Mouse (Mus musculus) left cerebral cortex, postnatal 10 days (tissue): ENCODE measurements at regions not wholly inside any gene's neighbourhood (a gene's known extent, or its start where the extent isn't known, plus 50 kb on each side); places are given as distances from the start of the nearest gene placed in this dataset.

Experiments used
- DNase-seq, 2 experiments: peaks; one replicate each; pipeline ENCODE4 v3.0.0; 2021 to 2022; ENCODE audit warnings: low spot score in 2 of 2, mixed read lengths in 1 of 2; ENCODE audit errors: extremely low spot score in 1 of 2
- intact Hi-C: fragments of 180-260 bp; cut with DNase I; formaldehyde crosslinking; loops from one replicate; pipeline ENCODE4 v1.15.1; 2025

- DNase-seq = no peak
- intact Hi-C loops = no loop called here
Observed at GRCm38 (mm10) chr17:77200256-77200655, 999.8 kb upstream of the Crim1 start.

GRCm38 (mm10) chr17:77200671-77201070 is 999.4 kb upstream of the Crim1 start:
- DNase-seq = no peak
- intact Hi-C loops = no loop called here

GRCm38 (mm10) chr17:77210947-77211346 is 989.1 kb upstream of the Crim1 start:
- intact Hi-C loops = no loop called here
- DNase-seq = no peak

- intact Hi-C loops = no loop called here
- DNase-seq = peak in 1 of 2 experiments; percentile 21
Observed at GRCm38 (mm10) chr17:77245031-77245430, 955.0 kb upstream of the Crim1 start.
